Mouse (Mus musculus): ENCODE results near the gene Ttc30a2. TPM values are rescaled to one million over a fixed set of nuclear protein-coding genes. Genes with fewer than 3 reads are reported as not detected.

Ttc30a2 gene
- 0.10 and 0.11 TPM in 2 replicates for polyA plus RNA-seq (2012; rRNA removed)

DNA sequence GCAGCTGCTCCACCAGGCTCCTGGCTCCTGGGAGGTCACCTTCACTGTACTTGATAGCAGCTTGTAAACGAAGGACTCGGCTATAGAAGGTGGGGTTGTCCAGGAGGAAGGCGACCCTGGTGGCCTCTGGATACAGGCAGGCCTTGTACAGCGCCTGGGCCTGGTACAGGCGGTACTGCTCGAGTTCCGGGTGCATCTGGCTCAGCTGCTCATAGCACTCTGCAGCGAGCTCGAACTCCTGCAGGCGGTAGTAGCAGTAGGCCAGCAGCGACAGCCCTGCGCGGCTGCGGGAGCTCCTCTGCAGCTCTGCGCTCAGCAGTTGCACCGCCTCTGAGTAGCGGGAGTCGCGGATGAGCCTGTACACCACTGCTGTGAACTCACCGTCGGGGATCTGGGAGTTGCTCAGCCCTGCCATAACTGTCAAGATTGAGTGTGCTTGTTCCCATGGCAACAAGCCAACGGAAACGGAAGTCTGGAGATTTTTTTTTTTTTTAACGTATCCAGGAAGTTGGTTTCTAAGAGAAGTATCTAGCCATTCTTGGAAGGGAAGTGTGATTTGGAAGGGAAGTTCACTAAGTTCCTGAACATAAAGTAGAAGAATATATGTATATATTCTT lies at the start of gene Ttc30a2:
Ttc30a2 (minus strand) TSS at position 419 of the 617 bp plus-strand sequence.

GRCm38 (mm10) chr2:75981440-75982081 lies 3.6 kb upstream of the Ttc30a2 start, which contains the start of gene Ttc30a1:
Ttc30a1 (minus strand) TSS chr2:75981967.

DNA sequence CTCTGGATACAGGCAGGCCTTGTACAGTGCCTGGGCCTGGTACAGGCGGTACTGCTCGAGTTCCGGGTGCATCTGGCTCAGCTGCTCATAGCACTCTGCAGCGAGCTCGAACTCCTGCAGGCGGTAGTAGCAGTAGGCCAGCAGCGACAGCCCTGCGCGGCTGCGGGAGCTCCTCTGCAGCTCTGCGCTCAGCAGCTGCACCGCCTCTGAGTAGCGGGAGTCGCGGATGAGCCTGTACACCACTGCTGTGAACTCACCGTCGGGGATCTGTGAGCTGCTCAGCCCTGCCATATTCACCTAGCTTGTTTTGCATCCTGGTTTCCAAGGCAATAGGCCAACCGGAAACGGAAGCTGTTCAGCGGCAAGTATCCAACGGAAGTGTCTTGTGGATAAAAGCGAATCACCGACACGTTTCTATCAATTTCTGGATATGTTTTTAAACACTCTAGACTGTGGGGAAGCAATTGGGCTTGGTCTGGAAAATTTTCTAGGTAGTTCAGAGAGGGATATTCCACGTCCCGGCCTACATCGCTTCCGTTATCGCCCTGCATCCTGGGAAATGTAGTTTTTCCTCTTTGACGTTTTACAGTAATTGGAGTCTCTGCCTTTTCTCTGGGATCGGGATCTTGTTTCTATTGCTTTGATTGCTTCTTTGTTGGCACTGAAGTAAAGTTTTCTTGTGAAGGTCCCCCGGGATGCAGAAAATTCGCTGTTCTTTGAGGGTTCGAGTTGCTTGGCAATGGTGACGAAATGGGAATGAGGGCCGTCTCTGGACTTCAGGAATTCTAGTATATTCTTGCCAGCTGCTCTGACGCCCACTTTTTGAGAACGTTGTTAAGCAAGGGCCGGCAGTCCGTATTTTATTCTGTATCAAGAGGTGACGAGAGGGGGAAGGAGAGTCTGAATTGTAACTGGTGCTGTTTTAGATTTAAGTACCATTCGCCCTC lies 39.6 kb downstream of the Ttc30a2 start, which contains the start of gene Ttc30b:
Ttc30b (minus strand) TSS at position 469 of the 947 bp plus-strand sequence.

Other genes with a start within 250 kb of the Ttc30a2 start
- gene Agps, start 146.0 kb downstream of the Ttc30a2 start, polyA plus RNA-seq (2012; rRNA removed) = 1.4 and 2.0 TPM in 2 replicates
- gene Ttc30b, start 39.6 kb downstream of the Ttc30a2 start, polyA plus RNA-seq (2012; rRNA removed) = 5.4 and 6.3 TPM in 2 replicates
- gene Ttc30a1, start 3.8 kb upstream of the Ttc30a2 start, polyA plus RNA-seq (2012; rRNA removed) = 1.4 and 1.9 TPM in 2 replicates

All from stomach, adult 2 months (tissue).